Comparison of ENCODE assay signal across 31 mouse cellular contexts in genomic region chr4:102061322-102061721, GRCm38 (mm10).
"Had no signal": no experiment of that assay in that cellular context is flagged by ENCODE, and none has a peak within 500 bp of the region (broad histone marks: within the 10 kb centered on the region; RNA-seq: fewer than 3 reads in every experiment).

No protein-coding gene starts in this region.

- H3K9me3 ChIP-seq: limb, embryonic 10.5 days; limb, embryonic 12.5 days; limb, embryonic 13.5 days; limb, embryonic 15.5 days; liver, embryonic 12.5 days; liver, embryonic 13.5 days; liver, embryonic 15.5 days; lung, embryonic 15.5 days; midbrain, embryonic 10.5 days; midbrain, embryonic 12.5 days; midbrain, embryonic 13.5 days; midbrain, embryonic 15.5 days had no signal

- H3K4me3 ChIP-seq: limb, embryonic 10.5 days; limb, embryonic 12.5 days; limb, embryonic 13.5 days; limb, embryonic 15.5 days; liver, embryonic 12.5 days; liver, embryonic 13.5 days; liver, embryonic 15.5 days; lung, embryonic 15.5 days; megakaryocyte, embryonic 14.5 days; midbrain, embryonic 10.5 days; midbrain, embryonic 12.5 days; midbrain, embryonic 13.5 days; midbrain, embryonic 15.5 days; myocyte had no signal

- H3K9ac ChIP-seq: limb, embryonic 12.5 days; limb, embryonic 13.5 days; limb, embryonic 15.5 days; liver, embryonic 12.5 days; liver, embryonic 13.5 days; liver, embryonic 14.5 days; liver, embryonic 15.5 days; liver, postnatal 0 days; lung, embryonic 14.5 days; lung, embryonic 15.5 days; midbrain, embryonic 12.5 days; midbrain, embryonic 13.5 days; midbrain, embryonic 15.5 days had no signal

- H3K27me3 ChIP-seq: limb, embryonic 12.5 days; limb, embryonic 13.5 days; limb, embryonic 15.5 days; liver, embryonic 12.5 days; liver, embryonic 13.5 days; liver, embryonic 15.5 days; lung, embryonic 15.5 days; megakaryocyte, embryonic 14.5 days; midbrain, embryonic 12.5 days; midbrain, embryonic 13.5 days; midbrain, embryonic 15.5 days had no signal

- ATAC-seq: liver, embryonic 12.5 days; liver, postnatal 0 days; lung, postnatal 0 days; midbrain, embryonic 13.5 days; midbrain, embryonic 15.5 days; midbrain, embryonic 16.5 days had no signal

- H3K36me3 ChIP-seq: limb, embryonic 10.5 days; limb, embryonic 12.5 days; limb, embryonic 13.5 days; limb, embryonic 15.5 days; liver, embryonic 12.5 days; liver, embryonic 13.5 days; liver, embryonic 15.5 days; lung, embryonic 15.5 days; midbrain, embryonic 10.5 days; midbrain, embryonic 12.5 days; midbrain, embryonic 13.5 days; midbrain, embryonic 15.5 days had no signal

- H3K4me2 ChIP-seq: limb, embryonic 12.5 days; limb, embryonic 13.5 days; limb, embryonic 15.5 days; liver, embryonic 11.5 days; liver, embryonic 12.5 days; liver, embryonic 13.5 days; liver, embryonic 15.5 days; lung, embryonic 14.5 days; lung, embryonic 15.5 days; midbrain, embryonic 11.5 days; midbrain, embryonic 12.5 days; midbrain, embryonic 13.5 days; midbrain, embryonic 15.5 days had no signal

- H3K4me1 ChIP-seq: limb, embryonic 10.5 days; limb, embryonic 12.5 days; limb, embryonic 13.5 days; limb, embryonic 15.5 days; liver, embryonic 12.5 days; liver, embryonic 13.5 days; liver, embryonic 15.5 days; lung, embryonic 15.5 days; megakaryocyte, embryonic 14.5 days; midbrain, embryonic 10.5 days; midbrain, embryonic 12.5 days; midbrain, embryonic 13.5 days; midbrain, embryonic 15.5 days had no signal

- H3K27ac ChIP-seq: limb, embryonic 10.5 days; limb, embryonic 12.5 days; limb, embryonic 13.5 days; limb, embryonic 15.5 days; liver, embryonic 12.5 days; liver, embryonic 13.5 days; liver, embryonic 14.5 days; liver, embryonic 15.5 days; lung, embryonic 15.5 days; macrophage; midbrain, embryonic 10.5 days; midbrain, embryonic 12.5 days; midbrain, embryonic 13.5 days; midbrain, embryonic 15.5 days had no signal

- DNase-seq: left cerebral cortex, postnatal 4 days; liver; liver, embryonic 13.5 days; liver, postnatal 0 days; lung, adult 18-20 months; lung, adult 2 months; lung, embryonic 14.5 days; lung, postnatal 10 days; lung, postnatal 14 days; lung, postnatal 36 days; lung, postnatal 4 days; midbrain, embryonic 14.5 days had no signal
